Mouse (Mus musculus) liver, adult 2 months (tissue): Measurements from ENCODE around the gene Myo1c. TPM values are rescaled to one million over a fixed set of nuclear protein-coding genes. Genes with fewer than 3 reads are reported as not detected.

ENCODE experiments used
- DNase-seq: peaks from one replicate; pipeline ENCODE4 v3.0.0-alpha.2; 2011; ENCODE audit warnings: low read depth, low spot score; ENCODE audit errors: extremely low read depth
- H3K27ac ChIP-seq: fragments of 200-500 bp; replicated peaks from 2 replicates; pipeline ENCODE4 v1.5.1; 2012; ENCODE audit warnings: low read depth, mild to moderate bottlenecking, control low read depth, inconsistent platforms, low read length; ENCODE audit not compliant: insufficient read depth
- H3K27me3 ChIP-seq: fragments of 200-500 bp; 2 replicates; pipeline ENCODE4 v1.6.1; 2012; ENCODE audit warnings: mild to moderate bottlenecking, moderate library complexity, low read length, inconsistent platforms; ENCODE audit not compliant: control insufficient read depth, insufficient read depth
- H3K36me3 ChIP-seq: fragments of 200-500 bp; 2 replicates; pipeline ENCODE4 v1.6.1; 2012; ENCODE audit warnings: low read length, inconsistent platforms; ENCODE audit not compliant: control insufficient read depth, insufficient read depth
- H3K4me1 ChIP-seq: fragments of 200-500 bp; 2 replicates; pipeline ENCODE4 v1.6.1; 2011; ENCODE audit warnings: low read length; ENCODE audit not compliant: control insufficient read depth, insufficient read depth
- H3K4me3 ChIP-seq: fragments of 200-500 bp; 2 replicates; pipeline ENCODE4 v1.5.1; 2011; ENCODE audit warnings: low read depth, mild to moderate bottlenecking, control low read depth, low read length, moderate library complexity; ENCODE audit not compliant: insufficient read depth
- H3K79me2 ChIP-seq: fragments of 200-500 bp; 2 replicates; pipeline ENCODE4 v1.6.1; 2012; ENCODE audit warnings: inconsistent platforms, mild to moderate bottlenecking, low read length, moderate library complexity; ENCODE audit not compliant: control insufficient read depth, insufficient read depth
- H3K9ac ChIP-seq: fragments of 200-500 bp; 2 replicates; pipeline ENCODE4 v1.6.1; 2012; ENCODE audit warnings: low read depth, mild to moderate bottlenecking, control low read depth, inconsistent platforms, low read length
- CTCF ChIP-seq: fragments of 200-500 bp; IDR thresholded peaks from 2 replicates; pipeline ENCODE4 v1.5.1; 2011; ENCODE audit warnings: low read depth, low read length, control low read depth
- POLR2A ChIP-seq: fragments of 200-500 bp; IDR thresholded peaks from 2 replicates; pipeline ENCODE4 v1.6.1; 2011; ENCODE audit warnings: low read length, control low read depth; ENCODE audit not compliant: insufficient read depth; ENCODE audit errors: extremely low read depth
- WGBS: fragments of 180-500 bp; shearing (Covaris S2); methylation state at CpG from one replicate; pipeline ENCODE4 v1.1.7; 2018; 5-methylcytosine and 5-hydroxymethylcytosine counted together
- polyA plus RNA-seq: library from polyadenylated mRNA; depleted of rRNA; stranded (reverse); fragments of >200 nt; gene quantifications from 2 replicates; pipeline ENCODE4 v1.2.3, GENCODE M21; 2012
- total RNA-seq: library from RNA; depleted of rRNA; stranded (reverse); fragments of >200 nt; gene quantifications from 2 replicates; pipeline ENCODE4 v1.2.3, GENCODE M21; 2014

Myo1c gene
- total and polyA plus RNA-seq, 2 experiments = 15.6 to 21.5 TPM

DNA sequence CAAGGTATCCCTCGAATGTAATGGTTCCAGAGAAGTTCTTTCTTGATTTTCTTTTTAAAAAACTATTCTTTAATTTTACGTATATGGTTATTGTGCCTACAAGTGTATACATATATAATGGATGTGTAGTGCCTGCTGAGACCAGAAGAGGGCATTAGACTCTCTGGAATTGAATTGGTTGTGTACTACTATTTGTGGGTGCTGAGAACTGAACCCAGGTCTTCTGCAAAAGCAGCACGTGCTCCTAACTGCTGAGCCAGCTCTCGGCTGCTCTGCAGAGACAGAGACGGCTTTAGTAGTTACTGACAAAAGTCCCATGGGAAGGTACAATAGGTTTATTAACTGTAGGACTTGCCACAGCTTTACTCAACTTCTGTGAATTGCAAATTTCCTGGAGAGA lies 34.2 kb downstream of the Myo1c start:
- WGBS = 96% methylated on average over 5 of the region's 5 CpGs
- no peak for DNase-seq

GRCm38 (mm10) chr11:75684956-75685355 lies 34.7 kb downstream of the Myo1c start:
- H3K27ac ChIP-seq = no peak overlapping the region
- WGBS = 55% methylated on average over 2 of the region's 2 CpGs
- TF ChIP-seq CTCF (no peak), POLR2A (no peak)

More for the DNA sequence above, 34.2 kb downstream of the Myo1c start:
- H3K27ac ChIP-seq = no peak overlapping the region
- TF ChIP-seq POLR2A (no peak), CTCF (no peak)
- peaks cover 54% of the 10 kb centered on the region; the same call in 1 of the 2 replicates for H3K79me2 ChIP-seq
- H3K4me3 ChIP-seq = no peak overlapping the region
- peaks cover 28% of the 10 kb centered on the region for H3K4me1 ChIP-seq
- peaks cover 6% of the 10 kb centered on the region; the same call in 1 of the 2 replicates for H3K36me3 ChIP-seq
- no peaks in the 10 kb centered on the region for H3K27me3 ChIP-seq
- no peak overlapping the region for H3K9ac ChIP-seq

GRCm38 (mm10) chr11:75687343-75687993 lies 37.2 kb downstream of the Myo1c start:
- DNase-seq = peak; percentile 79
- WGBS = 43% methylated on average over 2 of the region's 2 CpGs
- peaks cover 10% of the 10 kb centered on the region for H3K36me3 ChIP-seq
- H3K4me3 ChIP-seq = no peak overlapping the region
- H3K79me2 ChIP-seq = peaks cover 49% of the 10 kb centered on the region; the same call in 1 of the 2 replicates
- H3K27ac ChIP-seq = peak overlapping the region; percentile 58
- TF ChIP-seq POLR2A (no peak), CTCF (no peak)
- no peak overlapping the region for H3K9ac ChIP-seq
- H3K4me1 ChIP-seq = peaks cover 23% of the 10 kb centered on the region
- H3K27me3 ChIP-seq = no peaks in the 10 kb centered on the region

More at GRCm38 (mm10) chr11:75684956-75685355, 34.7 kb downstream of the Myo1c start:
- Histone ChIP-seq H3K9ac (no peak overlapping the region), H3K36me3 (peaks cover 6% of the 10 kb centered on the region; the same call in 1 of the 2 replicates), H3K79me2 (peaks cover 51% of the 10 kb centered on the region; the same call in 1 of the 2 replicates), H3K4me1 (peaks cover 29% of the 10 kb centered on the region), H3K4me3 (no peak overlapping the region), H3K27me3 (no peaks in the 10 kb centered on the region)
- no peak for DNase-seq

DNA sequence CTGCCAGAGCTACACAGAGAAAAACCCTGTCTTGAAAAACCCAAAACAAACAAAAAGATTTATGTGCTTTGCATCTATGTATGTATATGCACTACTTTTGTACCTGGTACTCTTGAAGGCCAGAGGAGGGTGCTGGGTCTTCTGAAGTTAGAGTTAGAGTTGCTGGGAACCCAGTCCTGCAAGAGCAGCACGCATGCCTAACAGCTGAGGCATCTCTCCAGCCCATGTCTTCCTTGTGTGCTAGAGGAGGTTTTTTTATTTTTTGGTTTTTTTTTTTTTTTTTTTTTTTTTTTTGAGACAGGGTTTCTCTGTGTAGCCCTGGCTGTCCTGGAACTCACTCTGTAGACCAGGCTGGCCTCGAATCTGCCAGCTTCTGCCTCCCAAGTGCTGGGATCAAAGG lies 37.8 kb downstream of the Myo1c start:
- no peak for TF ChIP-seq POLR2A
- no peak for TF ChIP-seq CTCF
- no peak overlapping the region for H3K4me3 ChIP-seq
- no peak overlapping the region for H3K9ac ChIP-seq
- peaks cover 12% of the 10 kb centered on the region for H3K36me3 ChIP-seq
- DNase-seq = no peak
- 51% methylated on average over 2 of the region's 2 CpGs for WGBS
- H3K4me1 ChIP-seq = peaks cover 23% of the 10 kb centered on the region
- H3K27me3 ChIP-seq = no peaks in the 10 kb centered on the region
- H3K79me2 ChIP-seq = peaks cover 49% of the 10 kb centered on the region; the same call in 1 of the 2 replicates
- peak overlapping the region; percentile 58; the same call in 1 of the 2 replicates for H3K27ac ChIP-seq

DNA sequence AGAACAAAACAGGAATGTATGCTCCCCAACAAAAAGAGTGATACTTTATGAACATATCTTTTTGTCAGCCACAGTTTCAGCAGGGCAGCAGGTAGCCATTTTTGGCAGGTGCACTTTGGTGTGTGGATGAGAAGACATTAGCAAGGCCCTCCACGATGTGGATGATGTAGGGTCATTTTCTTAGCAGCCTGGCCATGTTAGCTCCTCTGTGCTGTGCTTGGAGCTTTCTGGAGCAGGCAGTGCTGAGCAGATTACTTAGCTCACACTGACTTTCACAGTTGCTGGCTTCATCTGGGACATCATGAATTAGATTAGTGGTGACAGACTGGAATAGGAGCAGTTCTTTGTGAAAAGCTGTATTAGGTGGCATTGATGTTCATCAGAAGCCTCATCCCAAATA lies 39.7 kb downstream of the Myo1c start:
- Histone ChIP-seq H3K4me3 (no peak overlapping the region), H3K9ac (no peak overlapping the region), H3K79me2 (peaks cover 39% of the 10 kb centered on the region; the same call in 1 of the 2 replicates), H3K27me3 (no peaks in the 10 kb centered on the region), H3K27ac (no peak overlapping the region), H3K4me1 (peaks cover 20% of the 10 kb centered on the region), H3K36me3 (peaks cover 17% of the 10 kb centered on the region)
- WGBS = 54% methylated on average over 1 of the region's 1 CpGs
- no peak for DNase-seq
- TF ChIP-seq CTCF = no peak
- TF ChIP-seq POLR2A = no peak

DNA sequence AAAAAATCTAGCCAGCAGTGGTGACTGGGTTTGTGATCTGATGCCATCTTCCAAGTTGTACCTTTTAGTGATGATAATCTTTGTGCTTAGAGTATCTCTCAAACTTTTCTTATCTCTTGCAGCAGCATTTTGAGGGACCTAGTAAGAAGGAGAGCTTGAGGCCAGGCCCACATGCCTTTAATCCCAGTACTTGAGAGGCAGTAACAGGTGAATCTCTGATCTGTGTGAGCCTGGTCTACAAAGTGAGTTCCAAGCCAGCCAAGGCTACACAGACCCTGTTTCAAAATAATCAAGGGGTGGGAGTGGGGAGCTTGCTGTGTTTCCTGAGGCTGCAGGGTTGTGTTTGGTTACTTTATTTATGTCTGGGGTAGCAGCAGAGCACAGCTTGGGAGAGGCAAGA lies 40.7 kb downstream of the Myo1c start:
- TF ChIP-seq POLR2A = no peak
- no peak for TF ChIP-seq CTCF
- Histone ChIP-seq H3K27me3 (no peaks in the 10 kb centered on the region), H3K9ac (no peak overlapping the region), H3K36me3 (peaks cover 17% of the 10 kb centered on the region), H3K4me3 (no peak overlapping the region), H3K79me2 (peaks cover 35% of the 10 kb centered on the region; the same call in 1 of the 2 replicates), H3K27ac (no peak overlapping the region), H3K4me1 (peaks cover 18% of the 10 kb centered on the region)
- DNase-seq = no peak
